Mouse (Mus musculus) urinary bladder, postnatal 14 days (tissue): ENCODE results near the gene Samd4.

Experiments used
- DNase-seq: peaks from one replicate; pipeline ENCODE4 v3.0.0; 2021; ENCODE audit warnings: low spot score

The Samd4 gene

DNA sequence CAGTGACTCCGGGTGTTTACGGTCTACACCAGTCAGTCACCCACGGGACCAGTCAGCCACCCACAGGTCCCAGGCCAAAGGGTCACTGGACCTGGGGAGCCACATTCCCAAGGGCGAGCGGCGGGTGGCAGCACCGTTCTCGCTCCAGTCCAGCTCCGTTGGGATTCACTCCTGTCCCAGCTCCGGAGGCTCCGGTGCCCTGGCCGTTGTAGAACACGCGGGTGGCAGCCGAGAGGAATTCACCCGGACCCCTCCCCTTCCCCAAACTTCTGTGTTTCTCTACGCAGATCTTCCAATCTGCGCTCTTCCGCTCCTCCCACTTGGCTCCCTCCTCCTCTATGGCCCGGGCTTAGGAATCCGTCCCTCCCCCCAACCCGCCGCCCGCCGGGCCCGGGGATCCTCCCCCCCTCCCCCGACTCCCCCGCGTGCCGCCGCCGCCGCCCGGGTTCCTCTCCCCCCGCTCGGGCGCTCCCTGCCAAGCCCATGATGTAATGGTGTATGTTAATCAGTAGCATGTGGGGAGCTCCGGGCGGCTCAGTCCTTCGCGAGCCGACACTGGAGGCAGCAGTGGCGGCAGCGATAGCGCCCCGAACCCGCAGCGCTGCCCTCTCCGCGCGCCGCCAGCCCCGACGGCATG, at the start of gene Samd4:
Samd4 (plus strand) TSS at position 424 of the 637 bp plus-strand sequence.
- peak; percentile 80 for DNase-seq

DNA sequence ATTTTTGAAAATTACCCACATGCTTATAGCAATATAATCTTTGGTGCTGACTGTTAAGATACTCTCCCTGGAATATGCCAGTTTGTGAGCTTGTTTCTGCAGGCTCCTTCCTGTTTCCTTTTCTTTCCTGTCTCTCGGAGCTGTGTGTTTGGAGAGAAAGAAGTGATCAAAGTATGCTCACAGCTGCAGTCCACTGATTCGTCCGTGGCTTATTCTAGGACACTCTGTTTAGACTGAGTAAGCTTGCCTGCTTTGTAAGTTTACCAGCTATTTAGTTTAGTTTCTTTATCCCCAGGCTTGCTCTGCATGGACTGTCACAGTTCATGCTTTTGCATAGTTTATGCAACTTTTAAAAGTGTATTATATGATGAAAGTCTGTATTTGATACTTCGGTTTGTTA, 43.3 kb upstream of the Samd4 start:
- no peak for DNase-seq

DNA sequence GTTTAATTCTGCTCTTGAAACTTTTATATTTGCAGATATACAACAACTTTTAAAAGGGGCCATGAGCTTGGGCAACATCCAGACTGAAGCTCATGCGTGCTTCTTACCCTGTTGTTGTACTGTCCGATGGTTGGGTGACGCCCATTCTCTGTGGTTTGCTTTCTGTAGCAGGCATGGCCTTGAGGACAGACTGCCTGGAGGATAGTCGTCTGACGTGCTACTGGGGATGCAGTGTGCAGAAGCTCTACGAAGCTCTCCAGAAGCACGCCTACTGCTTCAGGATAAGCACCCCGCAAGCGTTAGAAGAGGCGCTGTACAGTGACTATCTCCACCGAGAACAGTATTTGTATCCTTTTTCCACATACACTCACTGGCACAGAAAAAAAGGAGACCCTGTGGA, 36.9 kb upstream of the Samd4 start:
- no peak for DNase-seq

DNA sequence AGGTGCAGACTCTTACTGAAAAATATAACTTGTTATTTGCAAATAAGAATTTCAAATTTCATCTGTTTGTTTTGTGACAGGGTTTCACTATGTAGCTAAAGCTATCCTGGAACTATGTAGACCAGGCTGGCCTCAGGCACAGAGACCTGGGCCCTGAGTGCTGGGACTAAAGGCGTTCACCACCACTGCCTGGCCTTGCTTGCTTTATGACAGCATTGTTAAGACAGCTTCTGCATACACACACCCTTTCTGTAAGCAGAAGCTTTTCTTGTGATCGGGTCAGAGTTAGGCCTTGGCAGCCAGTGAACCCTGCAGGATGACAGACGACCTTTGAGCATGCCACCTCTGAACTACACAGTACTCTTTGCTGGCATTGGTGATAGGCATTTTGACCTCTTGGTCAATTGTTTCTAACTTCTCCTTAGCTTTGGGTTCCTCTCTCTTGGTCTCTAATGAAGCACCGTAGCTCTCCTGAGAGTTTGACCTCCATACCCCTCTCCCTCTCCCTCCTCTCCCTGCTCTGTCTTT, 34.5 kb upstream of the Samd4 start:
- no peak for DNase-seq

DNA sequence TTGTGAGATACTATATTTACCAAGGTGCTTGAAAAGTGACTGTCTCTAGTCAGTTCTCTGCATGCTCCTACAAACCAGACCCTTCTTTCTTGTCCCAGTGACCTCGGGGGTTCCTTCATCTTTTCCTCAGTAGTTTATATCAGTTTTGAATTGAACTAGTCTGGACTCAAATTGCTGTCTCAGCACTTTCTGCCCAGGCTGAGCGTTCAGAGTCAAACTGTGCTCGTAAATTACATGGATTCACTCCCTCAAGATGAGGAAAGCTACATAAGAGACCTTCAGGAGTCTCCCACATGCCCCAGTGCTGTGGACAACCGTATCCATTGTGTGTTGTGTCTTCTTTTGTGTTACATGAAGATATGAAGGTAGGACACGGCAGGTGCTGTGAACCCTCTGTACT, 33.9 kb upstream of the Samd4 start:
- no peak for DNase-seq

DNA sequence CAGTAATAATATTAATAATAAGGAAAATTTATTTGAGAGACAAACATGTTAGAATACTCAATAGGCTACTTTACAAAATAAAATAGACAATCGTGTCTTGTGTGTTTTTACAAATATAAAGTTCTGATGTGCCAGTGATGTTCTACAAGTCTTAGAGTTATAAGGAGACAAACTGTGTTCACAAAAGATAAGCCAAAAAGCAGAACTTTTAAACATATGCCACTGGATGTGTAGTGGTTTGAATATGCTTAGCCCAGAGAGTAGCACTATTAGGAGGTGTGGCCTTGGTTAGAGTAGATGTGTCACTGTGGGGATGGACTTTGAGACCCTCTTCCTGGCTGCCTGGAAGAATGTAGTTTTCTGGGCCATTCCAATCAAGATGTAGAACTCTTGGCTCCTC, 32.9 kb upstream of the Samd4 start:
- no peak for DNase-seq

DNA sequence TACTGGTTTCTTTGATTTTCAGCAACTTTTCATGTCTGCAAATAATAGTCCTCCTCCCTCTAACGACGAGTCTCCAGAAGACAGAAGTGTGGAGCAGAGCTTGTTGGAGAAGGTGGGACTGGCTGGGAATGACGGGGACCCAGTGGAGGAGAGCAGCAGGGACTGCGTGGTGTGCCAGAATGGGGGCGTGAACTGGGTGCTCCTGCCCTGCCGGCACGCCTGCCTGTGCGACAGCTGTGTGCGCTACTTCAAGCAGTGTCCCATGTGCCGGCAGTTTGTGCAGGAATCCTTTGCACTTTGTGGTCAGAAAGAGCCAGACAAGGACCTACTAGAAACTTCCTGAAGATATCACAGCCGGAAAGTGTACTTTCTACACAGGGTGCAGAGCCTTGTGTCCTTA, 29.0 kb upstream of the Samd4 start:
- DNase-seq, result no peak

DNA sequence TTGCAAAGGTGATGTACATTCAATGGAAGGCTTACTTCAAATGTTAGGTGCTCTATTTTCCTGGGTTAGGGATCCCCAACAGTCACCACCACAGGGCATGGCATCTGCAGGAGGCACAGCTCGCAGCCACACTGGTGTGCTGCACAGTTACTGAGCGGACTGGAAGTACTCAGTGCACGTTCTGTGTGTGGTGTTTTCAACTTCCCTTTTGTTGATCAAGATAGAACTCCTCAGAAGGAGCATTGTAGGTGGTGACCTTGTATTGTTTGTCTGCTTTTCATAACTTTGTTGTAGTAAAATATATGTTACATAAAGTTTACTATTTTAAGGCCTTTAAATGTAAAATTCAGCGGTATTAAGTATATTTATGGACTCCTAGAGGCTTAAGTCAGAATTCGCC, 19.7 kb upstream of the Samd4 start:
- no peak for DNase-seq

DNA sequence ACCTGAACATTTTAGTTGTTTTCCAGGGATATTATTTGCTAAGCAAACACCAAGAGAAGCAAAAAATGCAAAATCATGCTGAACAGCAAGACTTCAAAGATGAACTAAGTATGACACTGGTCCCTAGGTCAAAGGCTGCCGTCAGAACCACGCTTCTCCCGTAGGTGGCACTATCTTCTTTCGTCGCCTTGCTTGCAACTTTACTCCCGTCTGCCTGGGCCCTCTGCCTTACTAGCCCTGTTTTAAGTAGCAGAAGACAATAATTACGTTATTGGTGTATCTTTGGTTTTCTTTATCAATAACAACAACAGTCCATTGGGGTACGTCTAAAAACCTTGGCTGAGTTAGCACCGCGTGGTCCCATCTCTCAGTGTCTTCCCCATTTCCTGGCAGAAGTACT, 1.7 kb upstream of the Samd4 start:
- peak; percentile 63 for DNase-seq

DNA sequence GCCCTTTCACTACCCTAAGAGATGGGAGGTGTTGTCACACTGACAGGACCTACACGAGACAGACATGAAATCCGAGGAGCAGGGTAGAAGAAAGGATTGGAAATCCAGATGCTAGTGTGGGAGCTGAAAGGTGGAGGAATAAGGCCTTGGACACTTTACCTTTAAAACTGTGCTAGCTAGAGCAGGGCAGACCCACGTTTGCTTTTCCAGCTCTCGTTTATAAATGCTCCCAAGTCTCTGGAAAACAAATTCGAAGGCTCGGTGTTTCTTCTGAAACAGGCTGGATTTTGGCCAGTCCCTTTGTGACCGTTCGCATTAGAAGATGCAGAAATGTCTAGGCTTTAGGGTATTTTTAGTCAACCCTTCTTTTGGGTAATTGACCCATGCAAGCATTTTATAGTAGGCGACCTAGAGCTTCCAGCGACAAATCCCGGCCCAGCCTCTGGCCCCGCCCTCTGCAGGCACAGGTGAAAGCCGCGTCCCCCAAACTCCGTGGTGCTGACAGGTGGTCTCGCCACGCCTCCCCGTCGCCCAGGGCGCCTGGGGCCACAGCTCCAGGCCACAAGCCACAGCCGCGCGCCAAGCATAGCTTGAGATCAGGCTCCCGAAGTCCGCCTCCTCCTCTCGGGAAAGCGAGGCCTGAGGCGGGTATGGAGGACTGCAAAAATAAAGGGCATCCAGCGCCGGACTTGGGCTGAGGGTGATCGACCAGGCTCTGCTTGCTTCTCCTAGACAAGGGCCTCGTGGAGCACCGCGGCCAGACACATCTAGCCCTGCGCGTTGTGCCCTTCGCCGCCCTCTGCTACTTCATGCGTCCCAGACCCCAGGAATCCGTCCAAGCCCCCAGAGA, 848 bp upstream of the Samd4 start:
- DNase-seq, result no peak

DNA sequence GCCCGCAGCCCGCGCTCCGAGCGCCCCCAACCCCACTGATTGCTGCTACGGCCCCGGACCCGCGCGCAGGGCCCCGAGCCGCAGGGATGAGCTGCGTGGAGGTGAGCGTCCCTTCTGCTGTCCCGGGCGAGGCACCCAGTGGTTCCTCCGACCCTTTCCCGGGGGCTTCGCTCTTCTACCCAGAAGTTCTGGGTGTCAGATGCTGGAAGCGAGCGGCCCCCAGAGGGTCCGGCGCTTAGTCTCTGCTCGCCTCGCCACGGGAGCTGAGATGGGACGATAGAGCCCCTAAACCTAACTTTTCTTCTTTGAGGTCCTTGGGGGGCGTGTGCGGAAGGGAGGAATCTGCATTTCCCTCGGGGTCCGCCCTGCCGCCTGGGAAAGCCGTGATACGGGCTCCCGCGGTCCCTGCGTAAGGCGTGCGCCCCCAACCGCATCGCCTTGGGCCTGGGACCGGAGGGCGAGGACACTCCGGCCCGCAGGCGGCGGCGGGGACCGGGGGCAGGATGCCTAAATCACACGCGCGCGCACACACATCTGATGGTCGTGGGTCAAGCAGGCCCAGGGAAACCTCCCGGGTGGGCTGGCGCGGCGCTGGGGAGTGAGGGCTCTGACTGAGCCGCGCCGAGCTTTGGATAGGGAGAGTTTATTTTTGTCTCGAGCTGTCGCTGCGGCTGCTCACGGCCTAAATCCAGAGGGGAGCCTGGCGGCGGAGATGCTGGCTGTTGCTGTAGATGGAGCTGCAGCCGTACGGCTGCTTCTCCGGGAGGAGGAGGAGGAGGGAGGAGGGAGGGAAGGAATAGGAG, 615 bp downstream of the Samd4 start:
- DNase-seq, result peak; percentile 60

DNA sequence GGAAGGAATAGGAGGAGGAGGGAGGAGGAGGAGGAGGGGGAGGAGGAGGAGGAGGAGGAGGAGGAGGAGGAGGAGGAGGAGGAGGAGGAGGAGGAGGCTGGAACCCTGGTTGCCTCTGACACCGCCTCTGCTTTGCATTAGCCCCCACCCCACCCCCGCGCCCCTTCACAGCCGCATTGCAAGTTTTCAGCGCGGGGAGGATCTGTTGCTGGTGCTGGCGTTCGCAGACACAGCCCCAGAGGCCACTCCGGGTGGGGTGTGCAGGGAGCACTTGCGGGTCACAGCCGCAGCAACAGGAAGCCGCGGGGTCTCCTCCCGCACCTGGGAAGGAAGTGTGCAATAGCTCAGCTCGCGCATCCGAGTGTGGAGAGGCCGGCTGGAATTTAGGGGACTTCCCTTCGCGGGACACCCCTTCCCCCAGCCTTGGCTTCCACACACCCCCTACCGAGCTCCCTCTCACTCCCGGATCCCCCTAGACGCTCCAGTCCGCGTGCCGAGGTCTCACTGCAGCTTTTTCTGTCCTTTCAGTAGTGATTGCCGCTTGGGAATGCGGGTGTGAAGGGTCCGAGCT, 1.3 kb downstream of the Samd4 start:
- peak; percentile 46 for DNase-seq

DNA sequence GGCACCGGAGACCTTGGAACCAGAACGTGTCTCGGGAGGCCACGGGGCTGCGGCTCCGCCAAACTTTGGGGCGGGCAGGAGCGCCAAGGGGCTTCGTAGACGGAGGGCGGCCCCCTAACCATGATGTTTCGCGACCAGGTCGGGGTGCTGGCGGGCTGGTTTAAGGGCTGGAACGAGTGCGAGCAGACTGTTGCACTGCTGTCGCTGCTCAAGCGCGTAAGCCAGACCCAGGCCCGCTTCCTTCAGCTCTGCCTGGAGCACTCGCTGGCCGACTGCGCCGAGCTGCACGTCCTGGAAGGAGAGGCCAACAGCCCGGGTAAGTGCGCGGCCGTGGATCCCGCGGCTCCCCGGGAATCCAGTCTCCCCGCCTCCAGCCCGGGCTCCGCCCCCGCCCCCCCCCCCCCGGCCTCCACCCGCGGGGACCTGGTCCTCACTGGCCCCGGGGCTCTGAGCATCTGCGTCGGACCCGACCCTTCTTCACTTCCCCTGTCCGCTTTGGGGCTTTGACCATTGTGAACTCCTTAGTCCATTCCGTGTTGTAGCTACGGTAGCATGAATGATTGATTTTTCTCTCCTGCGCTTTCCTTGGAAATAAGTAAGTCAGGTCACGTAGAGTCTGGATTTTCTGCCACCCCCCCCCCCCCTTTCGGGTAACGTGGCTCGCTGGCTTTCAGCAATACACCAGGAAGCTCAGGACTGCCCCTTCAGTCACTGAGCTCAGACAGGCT, 2.2 kb downstream of the Samd4 start:
- peak; percentile 70 for DNase-seq

DNA sequence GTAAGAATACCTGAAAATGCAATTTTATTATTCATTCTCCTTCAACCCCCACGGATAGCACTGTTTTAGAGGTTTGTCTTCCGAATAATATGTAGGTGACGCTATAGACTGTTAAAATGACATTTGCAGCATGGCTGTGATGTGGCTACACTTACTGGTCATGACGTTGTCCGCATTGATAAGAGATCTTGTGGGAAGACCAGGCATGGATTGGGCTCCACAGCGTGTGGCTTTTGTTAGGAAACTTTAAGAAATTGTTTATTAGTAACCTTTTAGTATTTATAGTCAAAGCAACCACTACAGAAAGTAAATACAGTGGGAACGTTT, 2.7 kb downstream of the Samd4 start:
- DNase-seq, result no peak

DNA sequence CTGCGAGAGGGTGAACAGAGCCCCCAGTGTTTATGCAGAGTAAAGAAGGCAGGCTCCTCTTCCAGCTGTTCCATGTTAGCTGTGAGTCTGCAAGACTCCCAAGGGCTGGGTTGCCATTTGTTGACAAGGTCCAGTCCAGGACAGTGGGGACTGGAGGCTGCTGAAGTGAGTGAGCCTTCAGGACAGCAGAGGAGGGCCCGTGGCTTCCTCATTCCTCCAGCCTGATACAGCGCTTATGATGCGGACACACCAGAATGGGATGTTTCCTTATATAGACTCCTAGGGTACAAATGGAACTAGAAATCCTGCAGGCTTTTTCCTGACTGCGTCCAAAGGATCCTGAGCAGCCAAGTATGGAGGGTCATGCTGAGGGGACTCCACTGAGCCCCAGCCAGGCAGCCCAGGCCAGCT, 3.2 kb downstream of the Samd4 start:
- DNase-seq, result peak; percentile 61

DNA sequence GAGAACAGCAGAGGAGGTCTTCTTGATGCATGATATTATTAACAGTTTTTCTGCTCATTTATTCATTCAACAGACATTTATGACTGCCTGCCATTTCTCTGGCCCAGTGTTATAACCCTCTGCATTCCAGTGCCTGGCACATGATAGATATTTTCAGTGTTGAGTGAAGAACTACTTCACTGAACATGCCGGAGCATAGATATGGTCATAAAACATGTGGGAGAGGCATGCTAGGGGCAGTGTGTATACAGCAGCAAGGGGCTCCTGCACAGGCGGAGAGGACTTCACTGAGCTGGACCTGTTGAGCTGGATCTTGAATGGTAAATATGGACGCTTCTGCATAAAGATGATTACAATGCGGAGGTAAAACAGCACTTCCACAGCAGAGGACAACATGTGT, 6.4 kb downstream of the Samd4 start:
- no peak for DNase-seq

DNA sequence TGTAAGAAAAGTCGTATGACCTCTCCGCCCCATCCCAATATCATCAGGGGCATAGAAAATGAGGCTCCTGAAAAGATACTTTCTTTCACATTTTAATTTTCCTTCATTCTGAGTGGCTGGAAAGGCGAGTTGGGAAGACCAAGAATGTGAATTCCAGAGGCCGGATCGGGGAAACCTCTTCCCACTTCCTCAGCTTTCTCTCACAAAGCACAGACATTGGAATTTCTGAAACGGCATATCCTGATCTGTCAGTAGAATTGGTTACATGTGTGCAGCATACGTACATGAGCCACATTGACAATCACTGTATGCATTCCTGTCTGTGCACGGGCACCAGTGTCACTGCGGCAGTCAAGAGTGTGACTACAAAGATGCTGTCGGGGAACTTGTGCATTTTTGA, 11.3 kb downstream of the Samd4 start:
- DNase-seq, result no peak

DNA sequence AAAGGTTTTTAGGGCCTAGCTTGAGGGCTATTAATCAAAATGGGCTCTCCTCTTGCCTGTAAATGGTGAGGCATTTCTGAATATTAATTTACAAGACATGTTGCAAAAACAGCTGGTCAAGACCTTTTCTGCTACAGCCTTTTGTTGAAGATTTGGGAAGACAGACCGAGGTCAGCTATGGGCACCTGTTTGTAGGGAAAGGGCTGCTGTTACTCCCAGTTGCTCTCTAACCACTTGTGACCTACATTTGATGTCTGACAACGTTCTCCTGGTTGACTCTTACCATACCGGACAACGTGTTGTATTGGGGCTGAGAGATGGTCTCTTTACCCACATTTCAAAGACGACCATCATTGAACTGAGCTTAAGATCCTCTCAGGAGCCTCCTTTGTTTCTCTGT, 15.3 kb downstream of the Samd4 start:
- DNase-seq, result no peak

DNA sequence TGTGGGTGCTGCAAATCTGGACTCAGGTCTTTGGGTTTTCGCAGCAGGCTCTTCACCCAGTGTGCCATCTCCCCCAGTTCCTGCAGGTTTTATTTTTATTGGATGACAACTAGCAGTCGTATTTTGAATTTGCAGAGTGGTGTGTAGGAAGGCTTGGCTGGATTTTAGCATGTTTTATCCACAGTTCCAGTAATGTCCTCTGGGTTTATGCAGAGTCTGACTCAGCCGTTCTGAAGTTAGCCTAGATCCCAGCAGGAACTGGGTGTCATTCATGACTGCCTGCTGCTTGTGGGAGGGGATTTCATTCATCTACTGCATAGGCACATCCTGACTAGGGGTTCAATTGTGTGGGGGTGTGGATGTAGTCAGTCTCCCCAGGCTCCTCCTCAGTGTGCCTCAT, 16.0 kb downstream of the Samd4 start:
- no peak for DNase-seq

DNA sequence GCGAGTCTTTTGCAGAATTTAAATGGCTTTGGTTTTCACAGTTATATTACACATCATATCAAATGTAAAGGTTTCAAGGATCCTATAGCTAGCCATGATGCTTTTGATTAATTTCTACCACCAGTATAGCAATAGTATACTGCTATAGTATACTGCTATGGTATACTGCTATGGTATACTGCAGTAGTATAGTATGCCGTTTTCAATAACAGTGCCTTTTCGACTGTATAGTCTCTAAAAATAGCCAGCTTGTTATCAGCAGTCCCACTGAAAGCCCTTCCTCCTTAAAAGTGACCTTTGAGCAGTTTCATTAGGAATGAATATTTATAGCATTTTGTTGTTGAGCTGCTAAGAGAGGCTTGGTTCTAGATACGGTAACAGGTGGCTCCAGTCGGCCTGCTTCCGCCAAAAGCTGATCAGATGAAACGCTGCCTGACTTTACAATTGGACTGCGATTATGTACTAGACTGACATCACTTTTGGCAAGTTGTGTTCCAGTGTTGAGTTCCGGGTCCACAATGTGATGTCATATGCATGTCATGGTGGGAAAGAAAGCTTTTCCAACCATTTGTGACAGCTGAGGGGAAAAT, 19.9 kb downstream of the Samd4 start:
- DNase-seq, result no peak

DNA sequence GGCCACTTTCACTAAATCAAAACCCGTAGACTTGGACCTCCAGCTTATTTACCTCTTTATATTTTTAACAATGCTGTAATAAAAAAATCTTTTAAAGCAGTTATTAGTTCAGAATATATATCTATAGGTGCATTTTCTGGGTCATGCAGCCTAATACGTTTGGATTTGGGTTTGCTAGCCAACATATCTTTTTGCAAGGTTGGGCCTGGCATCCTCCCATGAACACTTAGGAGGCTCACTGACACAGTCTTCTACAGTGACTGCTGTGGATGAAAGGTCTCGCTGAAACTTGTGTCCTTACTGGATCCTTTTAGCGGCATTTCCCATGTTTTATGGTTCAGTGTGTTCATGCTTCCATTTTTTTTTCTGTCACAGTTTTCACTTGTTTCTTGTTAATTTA, 21.6 kb downstream of the Samd4 start:
- DNase-seq, result no peak
